Mouse (Mus musculus): ENCODE data around the gene Uggt2. TPM values are rescaled to one million over a fixed set of nuclear protein-coding genes. Genes with fewer than 3 reads are reported as not detected.
"Not testable (repeated sequence)": the region's sequence is repeated elsewhere in the genome, so short reads cannot be mapped to it uniquely, and the experiment has no call there.

The Uggt2 gene
- polyA plus RNA-seq, 1 experiment from 2014 or later = 27.9 TPM

DNA sequence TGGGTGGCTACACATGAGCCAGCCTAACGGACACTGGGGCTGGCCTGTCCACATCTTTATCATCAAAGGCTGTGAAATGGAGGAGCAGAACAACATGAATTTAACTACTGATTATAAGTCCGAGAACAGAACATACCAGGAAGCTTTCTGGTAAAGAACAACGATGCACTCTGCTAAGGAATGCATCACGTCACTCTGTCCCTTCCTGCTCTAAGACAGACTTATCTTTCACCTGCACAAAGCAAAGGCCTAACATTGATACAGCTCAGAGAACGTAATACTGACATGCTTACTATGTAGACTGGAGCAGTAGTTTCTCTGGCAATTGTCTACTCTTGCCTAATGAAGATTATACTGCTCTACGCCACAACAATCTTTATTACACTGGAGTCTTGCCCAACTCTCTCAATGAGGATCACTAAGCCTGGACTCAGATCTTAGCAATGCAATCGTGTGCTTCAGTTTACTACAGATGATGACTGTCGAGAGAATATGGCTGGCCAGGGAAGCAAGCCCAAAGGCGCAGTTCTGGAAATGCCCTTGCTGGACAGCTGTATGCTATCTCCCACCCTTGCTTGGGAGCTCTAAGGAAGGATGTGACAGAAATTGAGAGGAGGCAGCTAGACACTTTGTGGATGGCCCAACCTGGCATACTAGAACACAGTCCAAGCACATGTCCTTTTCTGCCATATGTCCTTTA, 103.9 kb downstream of the Uggt2 start:
- Histone ChIP-seq H3K27ac (replicated peaks; ENCODE audit: low read depth, low read length) (no peak overlapping the region), H3K9me3 (ENCODE audit: control insufficient read depth, low read length) (no peaks in the 10 kb centered on the region), H3K4me1 (ENCODE audit: control insufficient read depth, insufficient read depth, low read length) (no peaks in the 10 kb centered on the region), H3K27me3 (ENCODE audit: control insufficient read depth, insufficient read depth, low read length) (no peaks in the 10 kb centered on the region), H3K9ac (replicated peaks; ENCODE audit: low read length) (no peak overlapping the region), H3K4me3 (replicated peaks; ENCODE audit: low read depth, low read length) (no peak overlapping the region), H3K4me2 (ENCODE audit: low read length) (no peak overlapping the region), H3K36me3 (ENCODE audit: control insufficient read depth, insufficient read depth, low read length) (peaks cover 41% of the 10 kb centered on the region)
- ATAC-seq (ENCODE audit: low FRiP score, low TSS enrichment) = no peak
- DNase-seq = no peak
- WGBS = 90% methylated on average over 9 of the region's 9 CpGs

DNA sequence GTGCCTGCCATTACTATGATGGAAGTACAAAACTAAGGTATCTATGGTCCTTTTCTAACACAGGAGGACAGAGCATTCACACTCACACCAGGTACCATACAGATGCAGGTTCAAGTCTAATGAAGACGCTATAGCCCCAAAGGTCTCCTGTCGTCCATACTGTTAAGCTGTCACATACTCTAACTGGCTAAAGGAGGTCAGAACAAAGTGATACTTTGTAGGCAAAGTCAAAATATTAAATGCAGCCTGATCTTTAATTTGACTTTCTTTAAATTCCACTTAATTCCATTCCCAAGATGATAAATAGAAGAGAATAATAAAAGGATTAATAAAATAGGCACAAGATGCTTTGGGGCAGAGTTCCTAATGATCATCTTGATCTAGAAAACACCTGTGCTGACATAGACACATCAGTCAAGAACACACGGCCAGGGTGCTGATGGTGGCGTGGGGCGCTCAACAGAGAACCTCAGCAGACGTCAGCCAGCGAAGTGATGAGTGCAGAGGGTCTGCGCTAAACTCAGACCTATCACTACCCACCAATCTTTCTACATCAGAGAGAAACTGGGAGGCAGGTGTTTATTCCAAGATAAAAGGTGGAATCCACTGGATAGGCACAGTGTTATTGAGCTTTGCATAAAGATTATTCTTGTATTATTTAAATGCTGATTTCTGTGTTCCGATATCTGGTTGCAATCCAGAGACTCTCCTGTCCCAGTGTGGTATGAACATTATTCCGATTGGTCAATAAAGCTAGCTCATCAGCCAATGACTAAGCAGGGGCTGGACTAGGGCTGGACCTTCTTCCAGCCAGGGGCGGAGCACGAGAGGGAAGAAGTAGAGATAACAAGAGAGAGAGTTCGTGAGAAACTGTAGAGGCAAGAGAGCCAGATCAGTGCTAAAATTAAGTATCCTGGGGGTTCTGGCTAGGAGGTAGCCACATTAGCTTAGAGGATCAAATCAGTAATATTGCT, 111.4 kb downstream of the Uggt2 start:
- Histone ChIP-seq H3K9ac (replicated peaks; ENCODE audit: low read length) (no peak overlapping the region), H3K27ac (replicated peaks; ENCODE audit: low read depth, low read length) (no peak overlapping the region), H3K4me3 (replicated peaks; ENCODE audit: low read depth, low read length) (no peak overlapping the region), H3K27me3 (ENCODE audit: control insufficient read depth, insufficient read depth, low read length) (no peaks in the 10 kb centered on the region), H3K4me1 (ENCODE audit: control insufficient read depth, insufficient read depth, low read length) (no peaks in the 10 kb centered on the region), H3K9me3 (ENCODE audit: control insufficient read depth, low read length) (no peaks in the 10 kb centered on the region), H3K36me3 (ENCODE audit: control insufficient read depth, insufficient read depth, low read length) (peaks cover 30% of the 10 kb centered on the region), H3K4me2 (ENCODE audit: low read length) (0 out of 2 replicates have a peak overlapping the region, but pooled peaks have one; percentile 7)
- DNase-seq (peak; percentile 32), ATAC-seq (ENCODE audit: low FRiP score, low TSS enrichment) (no peak)
- WGBS = 59% methylated on average over 13 of the region's 13 CpGs

DNA sequence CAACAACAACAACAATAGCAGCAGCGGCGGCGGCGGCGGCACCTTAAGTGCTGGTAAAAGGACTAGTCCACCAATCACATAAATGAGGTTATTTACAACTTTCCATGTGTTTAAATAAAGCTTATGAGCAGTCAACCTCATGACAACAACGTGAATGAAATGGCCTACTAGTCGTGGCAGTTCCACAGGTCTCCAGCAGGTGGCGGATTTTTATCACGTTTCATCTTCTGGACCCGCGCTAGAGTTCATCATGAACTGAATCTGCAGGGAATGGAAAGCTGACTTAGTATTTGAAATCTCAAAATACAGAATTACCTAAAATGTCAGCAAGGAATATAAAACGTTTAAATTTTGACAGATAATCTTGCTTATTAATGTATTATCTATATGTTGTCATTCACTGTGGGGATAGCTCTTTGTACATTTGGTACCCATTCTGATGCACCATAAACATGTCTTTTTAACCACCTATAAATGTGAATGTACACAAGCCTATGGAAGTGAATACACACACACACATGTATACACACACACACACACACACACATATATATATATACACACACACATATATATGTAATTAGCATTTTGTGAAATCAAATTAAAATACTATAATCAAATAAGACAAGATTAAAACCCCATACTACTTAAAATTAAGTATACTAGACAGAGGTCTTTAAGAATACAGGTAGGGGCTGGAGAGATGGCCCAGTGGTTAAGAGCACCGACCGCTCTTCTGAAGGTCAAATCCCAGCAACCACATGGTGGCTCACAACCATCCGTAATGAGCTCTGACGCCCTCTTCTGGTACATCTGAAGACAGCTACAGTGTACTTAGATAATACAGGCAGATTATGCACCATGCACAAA, 112.3 kb downstream of the Uggt2 start:
- Histone ChIP-seq H3K9me3 (ENCODE audit: control insufficient read depth, low read length) (no peaks in the 10 kb centered on the region), H3K4me1 (ENCODE audit: control insufficient read depth, insufficient read depth, low read length) (no peaks in the 10 kb centered on the region), H3K4me3 (replicated peaks; ENCODE audit: low read depth, low read length) (no peak overlapping the region), H3K27ac (replicated peaks; ENCODE audit: low read depth, low read length) (no peak overlapping the region), H3K9ac (replicated peaks; ENCODE audit: low read length) (no peak overlapping the region), H3K4me2 (ENCODE audit: low read length) (no peak overlapping the region), H3K36me3 (ENCODE audit: control insufficient read depth, insufficient read depth, low read length) (peaks cover 31% of the 10 kb centered on the region), H3K27me3 (ENCODE audit: control insufficient read depth, insufficient read depth, low read length) (no peaks in the 10 kb centered on the region)
- ATAC-seq (ENCODE audit: low FRiP score, low TSS enrichment) (peak; percentile 57; the same call in 1 of the 2 replicates), DNase-seq (peak; percentile 89)
- 35% methylated on average over 16 of the region's 16 CpGs for WGBS

DNA sequence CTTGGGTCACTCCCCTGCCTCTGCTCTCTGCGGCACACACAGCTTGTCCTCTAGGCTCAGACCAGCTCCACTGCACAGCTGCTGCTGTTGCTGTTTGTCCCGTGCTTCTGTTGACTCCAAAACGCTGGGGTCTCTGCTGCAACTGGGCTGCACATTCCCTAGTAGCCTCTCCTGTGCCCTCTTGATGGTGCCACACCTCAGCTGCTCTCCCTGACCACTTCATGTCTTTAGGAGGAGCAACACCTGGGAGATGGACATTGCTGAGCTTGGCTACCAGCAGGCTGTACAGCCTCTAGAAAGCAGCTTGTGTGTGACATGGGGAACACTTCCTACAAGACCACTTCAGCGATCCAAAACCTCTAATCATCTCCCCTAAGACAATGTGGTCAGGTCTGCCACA, 115.1 kb downstream of the Uggt2 start:
- ATAC-seq (ENCODE audit: low FRiP score, low TSS enrichment) (no peak), DNase-seq (no peak)
- H3K36me3 ChIP-seq (ENCODE audit: control insufficient read depth, insufficient read depth, low read length) = peaks cover 49% of the 10 kb centered on the region
- H3K27ac ChIP-seq (replicated peaks; ENCODE audit: low read depth, low read length) = no peak overlapping the region
- no peak overlapping the region for H3K4me2 ChIP-seq (ENCODE audit: low read length)
- no peak overlapping the region for H3K4me3 ChIP-seq (replicated peaks; ENCODE audit: low read depth, low read length)
- H3K4me1 ChIP-seq (ENCODE audit: control insufficient read depth, insufficient read depth, low read length) = no peaks in the 10 kb centered on the region
- H3K9me3 ChIP-seq (ENCODE audit: control insufficient read depth, low read length) = no peaks in the 10 kb centered on the region
- no peaks in the 10 kb centered on the region for H3K27me3 ChIP-seq (ENCODE audit: control insufficient read depth, insufficient read depth, low read length)
- no peak overlapping the region for H3K9ac ChIP-seq (replicated peaks; ENCODE audit: low read length)
- 87% methylated on average over 4 of the region's 4 CpGs for WGBS

DNA sequence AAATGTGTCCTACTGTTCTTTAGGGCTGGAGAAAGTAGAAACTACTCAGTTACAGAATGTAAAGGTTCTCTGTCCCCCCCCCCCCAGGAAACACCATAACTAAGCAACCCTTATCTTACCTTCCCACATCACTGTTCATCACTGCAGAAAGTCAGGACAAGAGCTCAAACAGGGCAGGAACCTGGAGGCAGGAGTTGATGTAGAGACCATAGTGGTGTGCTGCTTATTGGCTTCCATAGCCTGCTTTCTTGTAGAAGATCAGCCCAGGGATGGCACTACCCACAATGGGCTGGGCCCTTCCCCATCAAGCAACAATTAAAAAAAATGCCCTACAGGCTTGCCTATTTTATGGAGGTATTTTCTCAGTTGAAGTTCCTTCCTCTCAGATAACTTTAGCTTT, 115.8 kb downstream of the Uggt2 start:
- no peak overlapping the region for H3K4me2 ChIP-seq (ENCODE audit: low read length)
- H3K36me3 ChIP-seq (ENCODE audit: control insufficient read depth, insufficient read depth, low read length) = peaks cover 52% of the 10 kb centered on the region
- no peak overlapping the region for H3K4me3 ChIP-seq (replicated peaks; ENCODE audit: low read depth, low read length)
- H3K27me3 ChIP-seq (ENCODE audit: control insufficient read depth, insufficient read depth, low read length) = no peaks in the 10 kb centered on the region
- no peaks in the 10 kb centered on the region for H3K9me3 ChIP-seq (ENCODE audit: control insufficient read depth, low read length)
- no peak overlapping the region for H3K27ac ChIP-seq (replicated peaks; ENCODE audit: low read depth, low read length)
- DNase-seq (no peak), ATAC-seq (ENCODE audit: low FRiP score, low TSS enrichment) (no peak)
- H3K9ac ChIP-seq (replicated peaks; ENCODE audit: low read length) = no peak overlapping the region
- H3K4me1 ChIP-seq (ENCODE audit: control insufficient read depth, insufficient read depth, low read length) = no peaks in the 10 kb centered on the region

DNA sequence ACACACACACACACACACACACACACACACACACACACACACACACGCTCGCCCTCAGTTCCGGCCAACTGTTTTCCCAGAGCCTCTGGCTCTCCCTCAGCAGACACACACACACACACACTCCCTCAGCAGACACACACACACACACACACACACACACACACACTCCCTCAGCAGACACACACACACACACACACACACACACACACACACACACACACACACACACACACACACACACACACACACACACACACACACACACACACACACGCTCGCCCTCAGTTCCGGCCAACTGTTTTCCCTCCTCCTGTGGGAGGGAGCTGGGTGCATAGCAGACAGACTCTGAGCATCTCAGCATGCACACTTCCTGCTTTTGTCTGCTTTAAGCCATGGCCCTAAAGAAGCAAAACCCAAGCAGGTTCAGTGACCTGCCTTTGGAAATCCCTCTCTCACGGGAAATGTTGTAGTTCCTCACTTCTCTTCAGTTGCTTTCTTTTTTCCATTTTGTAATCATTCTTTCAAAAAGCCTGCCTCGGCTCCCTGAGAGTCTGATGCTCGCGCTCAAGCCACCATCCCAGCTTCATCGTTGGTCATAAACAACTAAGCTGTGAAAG, 116.7 kb downstream of the Uggt2 start:
- H3K36me3 ChIP-seq (ENCODE audit: control insufficient read depth, insufficient read depth, low read length) = peaks cover 61% of the 10 kb centered on the region
- peak; percentile 10 for DNase-seq
- H3K4me2 ChIP-seq (ENCODE audit: low read length); H3K9ac ChIP-seq (replicated peaks; ENCODE audit: low read length); H3K4me1 ChIP-seq (ENCODE audit: control insufficient read depth, insufficient read depth, low read length); ATAC-seq (ENCODE audit: low FRiP score, low TSS enrichment); H3K27me3 ChIP-seq (ENCODE audit: control insufficient read depth, insufficient read depth, low read length); H3K9me3 ChIP-seq (ENCODE audit: control insufficient read depth, low read length); H3K4me3 ChIP-seq (replicated peaks; ENCODE audit: low read depth, low read length); H3K27ac ChIP-seq (replicated peaks; ENCODE audit: low read depth, low read length): not testable (repeated sequence)
- 76% methylated on average over 11 of the region's 11 CpGs for WGBS

DNA sequence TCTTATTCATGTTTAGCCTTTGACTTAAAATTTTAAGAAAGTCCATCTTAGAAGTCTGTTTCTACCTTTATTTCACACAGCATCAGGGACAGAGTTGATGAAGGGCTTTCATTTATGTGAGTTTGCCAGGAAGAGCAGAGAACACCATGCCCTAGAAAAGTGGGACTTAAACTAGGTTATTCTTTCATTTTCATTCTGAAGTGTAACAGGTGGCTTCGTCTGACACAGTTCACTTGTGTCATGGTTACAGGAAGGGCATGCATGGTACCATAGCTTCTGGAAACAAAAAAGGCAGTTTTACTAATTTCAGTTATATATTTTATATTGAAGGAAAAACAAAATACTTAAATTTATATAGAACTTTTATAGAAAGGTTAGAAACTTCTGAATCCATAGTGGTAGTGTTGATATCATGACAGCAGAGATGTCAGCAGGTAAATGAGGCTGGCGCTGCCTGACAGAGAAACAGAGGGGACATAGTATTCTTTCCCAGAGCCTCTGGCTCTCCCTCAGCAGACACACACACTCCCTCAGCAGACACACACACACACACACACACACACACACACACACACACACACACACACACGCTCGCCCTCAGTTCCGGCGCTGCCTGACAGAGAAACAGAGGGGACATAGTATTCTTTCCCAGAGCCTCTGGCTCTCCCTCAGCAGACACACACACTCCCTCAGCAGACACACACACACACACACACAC, 117.4 kb downstream of the Uggt2 start:
- not testable (repeated sequence) for H3K4me2 ChIP-seq (ENCODE audit: low read length); ATAC-seq (ENCODE audit: low FRiP score, low TSS enrichment); H3K9me3 ChIP-seq (ENCODE audit: control insufficient read depth, low read length); H3K4me3 ChIP-seq (replicated peaks; ENCODE audit: low read depth, low read length); H3K4me1 ChIP-seq (ENCODE audit: control insufficient read depth, insufficient read depth, low read length); DNase-seq; H3K27me3 ChIP-seq (ENCODE audit: control insufficient read depth, insufficient read depth, low read length); H3K9ac ChIP-seq (replicated peaks; ENCODE audit: low read length); H3K27ac ChIP-seq (replicated peaks; ENCODE audit: low read depth, low read length)
- peaks cover 67% of the 10 kb centered on the region for H3K36me3 ChIP-seq (ENCODE audit: control insufficient read depth, insufficient read depth, low read length)
- 88% methylated on average over 6 of the region's 6 CpGs for WGBS

All from midbrain, embryonic 14.5 days (tissue).